Mouse (Mus musculus) kidney, adult 2 months (tissue): ENCODE results near the gene Xpa.

Experiments
- CTCF ChIP-seq: fragments of 200-500 bp; conservative IDR thresholded peaks from 2 replicates; pipeline ENCODE4 v1.5.1; 2011; ENCODE audit warnings: low read depth, mild to moderate bottlenecking, control low read depth, low read length, moderate library complexity, mixed read lengths; ENCODE audit not compliant: insufficient read depth, insufficient read length
- POLR2A ChIP-seq: fragments of 200-500 bp; IDR thresholded peaks from one replicate; pipeline ENCODE4 v1.6.1; 2011; ENCODE audit warnings: low read depth, low read length, control low read depth

DNA sequence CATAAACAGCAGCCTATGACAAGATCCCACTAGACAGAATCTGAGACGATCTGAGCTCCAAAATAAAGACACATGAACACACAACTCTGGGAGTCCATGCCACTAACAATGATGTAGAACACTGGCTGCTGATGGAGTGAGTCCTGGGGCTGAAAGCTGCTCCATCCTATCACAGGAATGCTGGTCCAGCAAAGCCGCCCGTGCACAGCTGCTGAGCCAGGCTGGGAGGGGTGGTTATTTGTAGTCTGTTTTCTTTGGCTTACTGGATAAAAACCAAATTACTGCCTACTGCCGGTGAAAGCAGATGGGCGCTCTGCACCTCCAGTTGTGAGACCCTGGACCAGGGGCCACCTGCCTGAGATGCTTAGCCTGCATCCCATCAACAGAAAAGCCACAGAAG, 19.1 kb downstream of the Xpa start:
- TF ChIP-seq CTCF (no peak), POLR2A (no peak)
